Mouse (Mus musculus) liver, adult 2 months (tissue): ENCODE measurements around the gene Ctbp2.

Source experiments
- CTCF ChIP-seq: fragments of 200-500 bp; IDR thresholded peaks from 2 replicates; pipeline ENCODE4 v1.5.1; 2011; ENCODE audit warnings: low read depth, low read length, control low read depth
- POLR2A ChIP-seq: fragments of 200-500 bp; IDR thresholded peaks from 2 replicates; pipeline ENCODE4 v1.6.1; 2011; ENCODE audit warnings: low read length, control low read depth; ENCODE audit not compliant: insufficient read depth; ENCODE audit errors: extremely low read depth

GRCm38 (mm10) chr7:133015416-133016070 lies 108.6 kb downstream of the Ctbp2 start:
- no peak for TF ChIP-seq POLR2A
- TF ChIP-seq CTCF, result no peak
